Mouse (Mus musculus) gastrocnemius, postnatal 36 days (tissue): ENCODE results near the gene Unc5b. TPM values are rescaled to one million over a fixed set of nuclear protein-coding genes. Genes with fewer than 3 reads are reported as not detected.
A peak's percentile ranks its signal among the peaks of the same experiment; 100 is the strongest.

Source experiments
- DNase-seq, 2 experiments: peaks; one replicate each; pipeline ENCODE4 v3.0.0; 2022
- intact Hi-C: fragments of 180-260 bp; cut with DNase I; formaldehyde crosslinking; loops from one replicate; pipeline ENCODE4 v1.15.1; 2025
- total RNA-seq, 2 experiments: library from RNA; stranded (reverse); gene quantifications; 2 replicates each; pipeline ENCODE4 v1.2.3; 2021

The Unc5b gene
- total RNA-seq, 2 experiments from 2014 or later: 2.2 TPM

GRCm38 (mm10) chr10:60801898-60802412 is 29.4 kb downstream of the Unc5b start:
- DNase-seq: no peak
- intact Hi-C loops: no loop called here

GRCm38 (mm10) chr10:60801168-60801897 is 30.0 kb downstream of the Unc5b start:
- intact Hi-C loops: no loop called here
- no peak for DNase-seq

DNA sequence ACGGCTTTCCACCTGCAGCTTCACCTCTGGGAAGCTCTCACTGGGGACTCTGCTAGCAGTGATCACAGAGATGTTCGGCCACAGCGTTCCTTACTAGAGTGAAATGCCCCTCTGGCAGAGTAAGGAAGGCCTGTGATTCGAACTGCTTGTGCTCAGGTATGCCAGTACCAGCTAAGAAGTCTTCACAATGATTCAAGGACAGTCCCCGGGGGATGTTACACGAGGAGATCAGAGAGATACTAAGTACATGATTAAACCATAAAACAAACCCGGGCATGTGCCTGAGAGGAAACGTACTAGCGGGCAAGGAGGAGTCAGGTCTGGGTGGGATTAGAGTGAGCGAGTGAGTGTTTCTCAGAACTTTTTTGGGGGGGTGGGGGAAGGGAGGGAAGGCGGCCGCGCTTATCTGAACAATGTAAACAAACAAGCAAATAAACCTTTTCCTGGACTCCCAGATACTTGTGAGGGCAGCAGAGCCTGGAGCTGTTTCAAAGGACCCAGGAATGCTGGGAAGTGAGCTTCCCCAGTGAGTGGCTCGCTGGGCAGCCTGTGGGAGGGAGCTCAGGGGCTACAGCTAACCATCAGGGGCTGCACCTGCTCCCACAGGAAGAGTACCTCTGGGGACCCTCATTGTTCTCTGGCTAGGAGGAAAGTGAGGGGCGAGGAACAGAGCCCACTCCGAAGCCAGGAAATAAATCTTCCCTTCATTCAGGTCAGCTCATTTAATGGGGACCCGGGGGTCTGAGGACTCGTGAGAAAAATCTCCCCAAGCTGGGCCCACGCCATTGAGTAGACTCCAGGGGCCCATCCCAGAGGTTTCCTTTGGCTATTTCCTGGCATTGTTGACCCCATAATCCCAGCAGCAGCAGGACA is 30.9 kb downstream of the Unc5b start:
- DNase-seq: no peak
- intact Hi-C loops: no loop called here

GRCm38 (mm10) chr10:60797682-60798422 is 33.5 kb downstream of the Unc5b start:
- intact Hi-C loops: no loop called here
- no peak for DNase-seq

DNA sequence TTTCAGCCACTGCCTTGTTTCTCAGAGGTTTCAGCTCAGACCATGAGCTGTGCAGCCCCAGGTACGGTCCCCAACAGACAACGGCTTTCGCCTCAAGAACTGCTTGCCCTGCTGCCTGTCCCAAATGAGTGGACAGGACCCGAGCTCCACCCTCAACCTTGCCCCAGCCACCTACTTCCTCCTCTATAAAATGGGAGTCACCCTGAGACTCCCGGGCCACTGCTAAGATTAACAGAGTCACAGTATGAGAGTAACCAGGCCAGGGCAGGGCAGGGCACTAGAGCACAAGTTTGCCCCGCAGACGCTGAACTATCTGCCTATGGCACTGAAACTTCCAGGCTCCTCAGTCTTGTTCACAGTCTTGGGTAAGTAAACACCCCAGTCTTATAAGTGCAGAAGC is 34.9 kb downstream of the Unc5b start:
- intact Hi-C loops: no loop called here
- no peak for DNase-seq

- no peak for DNase-seq
- intact Hi-C loops: no loop called here
Measured at GRCm38 (mm10) chr10:60796028-60796427, 35.4 kb downstream of the Unc5b start.

- intact Hi-C loops: no loop called here
- no peak for DNase-seq
Measured at GRCm38 (mm10) chr10:60794792-60795191, 36.6 kb downstream of the Unc5b start.

- intact Hi-C loops: no loop called here
Measured at GRCm38 (mm10) chr10:60794374-60794773, 37.0 kb downstream of the Unc5b start.

GRCm38 (mm10) chr10:60792841-60793240 is 38.5 kb downstream of the Unc5b start:
- intact Hi-C loops: no loop called here
- DNase-seq: no peak

More at GRCm38 (mm10) chr10:60794374-60794773, 37.0 kb downstream of the Unc5b start:
- no peak for DNase-seq

- intact Hi-C loops: no loop called here
- DNase-seq: no peak
Measured at GRCm38 (mm10) chr10:60792365-60792764, 39.0 kb downstream of the Unc5b start.

GRCm38 (mm10) chr10:60790912-60791311 is 40.5 kb downstream of the Unc5b start:
- intact Hi-C loops: no loop called here
- DNase-seq: no peak

- no peak for DNase-seq
- intact Hi-C loops: loop anchor here (10.0 kb wide), 1 partner anchor 147 kb away; no protein-coding TSS in a partner anchor
Measured at GRCm38 (mm10) chr10:60787303-60788074, 43.9 kb downstream of the Unc5b start.

DNA sequence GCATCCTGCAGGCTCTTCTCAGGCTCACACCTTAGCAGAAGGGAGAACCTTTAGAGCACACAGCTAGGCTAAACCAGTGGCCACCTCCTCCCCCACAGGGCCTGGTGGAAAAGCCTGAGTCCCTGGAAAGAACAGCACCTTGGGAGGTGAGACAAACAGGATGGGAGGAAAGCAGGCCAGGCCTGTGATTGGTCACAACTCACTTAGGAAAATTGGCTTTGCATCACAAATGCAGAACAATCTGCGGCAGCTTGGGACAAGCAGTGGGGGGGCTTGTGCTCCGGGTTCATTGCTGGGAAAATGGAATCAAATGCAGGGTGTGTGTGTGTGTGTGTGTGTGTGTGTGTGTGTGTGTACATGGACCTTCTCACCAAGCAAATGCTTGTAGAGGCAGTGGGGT is 47.8 kb downstream of the Unc5b start:
- intact Hi-C loops: loop anchor here (10.0 kb wide), 1 partner anchor 151 kb away; no protein-coding TSS in a partner anchor
- no peak for DNase-seq

DNA sequence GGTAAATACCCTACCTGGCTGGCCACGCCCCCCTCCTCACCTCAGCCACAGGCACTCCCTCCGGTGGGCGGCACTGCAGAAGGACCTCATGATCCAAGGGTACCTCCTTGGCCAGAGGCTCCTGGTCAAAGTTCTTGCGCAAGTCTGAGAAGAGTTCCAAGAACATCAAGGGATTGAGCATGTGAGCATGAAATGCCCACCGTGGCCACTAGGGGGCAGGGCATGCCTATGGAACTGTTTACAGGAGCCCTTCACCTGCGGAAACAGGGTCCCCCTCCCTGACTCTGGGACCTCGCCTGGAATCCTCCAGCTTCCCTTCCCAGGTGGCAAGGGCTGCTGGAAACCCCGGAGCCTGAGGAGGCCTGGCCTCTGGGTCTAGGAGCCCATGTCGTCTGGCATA is 51.8 kb downstream of the Unc5b start:
- intact Hi-C loops: loop anchor here (2.0 to 10.0 kb wide), 4 partner anchors 55 to 289 kb away; no protein-coding TSS in a partner anchor
- DNase-seq: peak; percentile 65 to 72

DNA sequence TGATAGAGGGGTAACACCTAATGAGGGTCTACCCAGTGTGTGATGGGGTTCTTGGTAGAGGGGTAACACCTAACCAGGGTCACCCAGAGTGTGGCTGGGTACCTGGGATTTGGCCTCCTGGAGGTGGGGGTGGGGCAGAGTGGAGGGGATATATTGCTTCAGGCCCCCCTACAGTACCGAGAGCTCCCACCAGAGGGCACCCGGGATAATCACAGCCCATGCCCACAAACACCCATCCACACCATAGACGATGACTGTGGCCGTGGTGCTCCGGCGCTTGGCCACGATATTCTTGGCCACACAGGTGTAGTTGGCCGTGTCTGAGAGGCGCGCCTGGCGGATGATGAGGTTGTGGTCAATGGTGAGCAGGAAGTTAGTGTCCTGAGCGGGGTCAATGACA is 52.8 kb downstream of the Unc5b start:
- intact Hi-C loops: loop anchor here (2.0 kb wide), 2 partner anchors 274 to 290 kb away; no protein-coding TSS in a partner anchor
- no peak for DNase-seq

DNA sequence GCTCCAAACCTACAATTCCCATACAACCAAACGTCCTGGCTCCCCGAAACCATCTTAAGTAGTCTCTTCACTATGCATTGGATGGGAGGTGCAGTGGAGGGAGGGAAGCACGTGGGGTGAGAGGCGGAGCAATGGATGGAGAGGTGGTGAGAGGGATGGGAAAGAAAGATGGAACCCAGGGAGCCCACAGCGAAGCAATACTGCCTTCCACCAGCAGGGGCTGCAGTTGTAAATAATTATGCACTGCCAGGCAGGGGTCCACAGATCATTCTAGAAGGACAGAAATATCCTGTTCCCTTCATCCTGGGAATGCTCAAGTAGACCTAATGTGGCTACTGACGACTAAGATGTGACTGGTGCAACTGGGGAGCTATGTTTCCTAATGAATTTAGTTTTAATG is 55.9 kb downstream of the Unc5b start:
- DNase-seq: no peak
- intact Hi-C loops: no loop called here

DNA sequence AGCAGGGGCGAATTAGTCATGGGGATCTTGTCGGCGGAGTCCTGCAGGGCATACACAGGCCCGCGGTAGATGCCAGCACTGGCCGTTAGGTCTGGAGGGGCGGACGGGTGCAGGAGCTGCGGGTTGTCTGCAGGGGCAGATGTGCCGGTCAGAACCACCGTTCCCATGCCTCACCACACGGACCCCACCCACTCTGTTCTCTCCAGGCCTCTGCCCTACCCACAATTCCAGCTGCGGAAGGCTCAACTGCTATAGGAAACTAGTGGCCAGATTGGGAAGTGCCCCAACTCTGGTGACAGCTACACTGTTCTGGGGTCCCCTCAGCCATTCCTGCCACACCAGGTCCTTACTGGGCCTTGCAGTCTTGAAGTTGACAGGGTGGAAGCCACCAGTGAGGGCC is 56.8 kb downstream of the Unc5b start:
- no peak for DNase-seq
- intact Hi-C loops: no loop called here

GRCm38 (mm10) chr10:60770855-60771254 is 60.5 kb downstream of the Unc5b start:
- no peak for DNase-seq
- intact Hi-C loops: no loop called here

DNA sequence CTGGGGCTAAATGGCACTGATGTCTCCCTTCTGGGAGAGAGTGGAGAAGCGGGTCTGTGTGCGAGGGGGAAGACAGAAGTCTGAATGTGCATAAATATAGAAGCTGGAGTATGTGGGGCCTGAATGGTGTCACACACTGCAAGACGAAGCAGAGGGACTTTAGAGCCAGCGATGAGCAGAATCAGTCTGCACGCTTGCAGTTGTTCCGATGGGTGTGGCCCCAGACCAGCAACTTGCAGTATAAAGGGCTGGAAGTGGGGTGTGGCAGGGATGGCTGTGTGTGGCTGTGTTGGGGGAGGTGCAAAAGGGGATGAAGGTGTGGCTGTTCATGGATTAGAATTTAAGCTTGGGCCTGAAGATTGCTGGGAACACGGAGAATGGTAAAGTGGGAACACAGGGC is 62.8 kb downstream of the Unc5b start:
- intact Hi-C loops: no loop called here
- no peak for DNase-seq

GRCm38 (mm10) chr10:60767400-60767799 is 64.0 kb downstream of the Unc5b start:
- intact Hi-C loops: no loop called here
- DNase-seq: no peak
